Mouse (Mus musculus): ENCODE measurements at regions not wholly inside any gene's neighbourhood (a gene's known extent, or its start where the extent isn't known, plus 50 kb on each side); places are given as distances from the start of the nearest gene placed in this dataset.
"Not testable (repeated sequence)": the region's sequence is repeated elsewhere in the genome, so short reads cannot be mapped to it uniquely, and the experiment has no call there.

- no peak overlapping the region for H3K27ac ChIP-seq (ENCODE audit: low read depth, low read length)
- no peaks in the 10 kb centered on the region for H3K36me3 ChIP-seq (ENCODE audit: control insufficient read depth, insufficient read depth)
- no peaks in the 10 kb centered on the region for H3K27me3 ChIP-seq (replicated peaks; ENCODE audit: control insufficient read depth, insufficient read depth, low read length)
- no peak overlapping the region for H3K9ac ChIP-seq (ENCODE audit: low read depth, low read length)
- no peaks in the 10 kb centered on the region for H3K4me1 ChIP-seq (replicated peaks; ENCODE audit: control insufficient read depth, insufficient read depth, low read length)
- TF ChIP-seq CTCF (IDR thresholded peaks at IDR 0.05; ENCODE audit: low read depth) = no peak
- no peaks in the 10 kb centered on the region for H3K9me3 ChIP-seq (ENCODE audit: control insufficient read depth)
- H3K4me2 ChIP-seq (replicated peaks; ENCODE audit: low read depth) = no peak overlapping the region
- no peak overlapping the region for H3K4me3 ChIP-seq (ENCODE audit: low read depth, low read length)
- no peak for ATAC-seq
These were observed 1442.4 kb upstream of the Tacstd2 start for GRCm38 (mm10) chr6:68977959-68978358.

GRCm38 (mm10) chr6:68964012-68964411 lies 1428.4 kb upstream of the Tacstd2 start:
- H3K36me3 ChIP-seq (ENCODE audit: control insufficient read depth, insufficient read depth) = no peaks in the 10 kb centered on the region
- H3K4me1 ChIP-seq (replicated peaks; ENCODE audit: control insufficient read depth, insufficient read depth, low read length) = no peaks in the 10 kb centered on the region
- H3K27ac ChIP-seq (ENCODE audit: low read depth, low read length) = no peak overlapping the region
- H3K9ac ChIP-seq (ENCODE audit: low read depth, low read length) = no peak overlapping the region
- H3K9me3 ChIP-seq (ENCODE audit: control insufficient read depth) = no peaks in the 10 kb centered on the region
- no peak for ATAC-seq
- H3K4me3 ChIP-seq (ENCODE audit: low read depth, low read length) = no peak overlapping the region
- no peak overlapping the region for H3K4me2 ChIP-seq (replicated peaks; ENCODE audit: low read depth)
- peak; percentile 35; the same call in 1 of the 2 replicates for TF ChIP-seq CTCF (IDR thresholded peaks at IDR 0.05; ENCODE audit: low read depth)
- H3K27me3 ChIP-seq (replicated peaks; ENCODE audit: control insufficient read depth, insufficient read depth, low read length) = no peaks in the 10 kb centered on the region

DNA sequence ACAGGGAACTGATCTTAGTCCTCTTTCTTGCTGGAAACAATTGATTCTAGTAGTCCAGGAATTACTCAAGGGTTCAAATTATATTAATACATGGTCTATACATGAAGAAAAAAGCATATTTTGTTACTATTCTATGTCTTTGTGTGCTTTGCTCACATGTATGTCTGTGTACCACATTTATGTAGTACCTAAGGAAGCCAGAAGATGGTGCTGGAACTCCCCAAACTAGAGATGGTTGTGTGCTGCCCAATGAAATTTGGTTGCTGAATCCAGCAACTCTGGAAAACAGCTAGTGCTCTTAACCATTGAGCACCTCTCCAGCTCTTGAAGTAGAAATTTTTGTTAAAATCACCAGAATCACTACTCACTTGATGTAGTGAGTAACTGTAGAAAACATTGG lies 1402.5 kb upstream of the Tacstd2 start:
- ATAC-seq; H3K36me3 ChIP-seq (ENCODE audit: control insufficient read depth, insufficient read depth); H3K4me1 ChIP-seq (replicated peaks; ENCODE audit: control insufficient read depth, insufficient read depth, low read length); H3K4me3 ChIP-seq (ENCODE audit: low read depth, low read length); H3K4me2 ChIP-seq (replicated peaks; ENCODE audit: low read depth); H3K9me3 ChIP-seq (ENCODE audit: control insufficient read depth); H3K27ac ChIP-seq (ENCODE audit: low read depth, low read length); H3K27me3 ChIP-seq (replicated peaks; ENCODE audit: control insufficient read depth, insufficient read depth, low read length); H3K9ac ChIP-seq (ENCODE audit: low read depth, low read length): not testable (repeated sequence)
- peak; percentile 42 for TF ChIP-seq CTCF (IDR thresholded peaks at IDR 0.05; ENCODE audit: low read depth)

DNA sequence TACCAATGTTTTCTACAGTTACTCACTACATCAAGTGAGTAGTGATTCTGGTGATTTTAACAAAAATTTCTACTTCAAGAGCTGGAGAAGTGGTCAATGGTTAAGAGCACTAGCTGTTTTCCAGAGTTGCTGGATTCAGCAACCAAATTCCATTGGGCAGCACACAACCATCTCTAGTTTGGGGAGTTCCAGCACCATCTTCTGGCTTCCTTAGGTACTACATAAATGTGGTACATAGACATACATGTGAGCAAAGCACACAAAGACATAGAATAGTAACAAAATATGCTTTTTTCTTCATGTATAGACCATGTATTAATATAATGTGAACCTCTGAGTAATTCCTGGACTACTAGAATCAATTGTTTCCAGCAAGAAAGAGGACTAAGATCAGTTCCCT lies 1396.3 kb upstream of the Tacstd2 start:
- TF ChIP-seq CTCF (IDR thresholded peaks at IDR 0.05; ENCODE audit: low read depth) = peak; percentile 38
- H3K4me2 ChIP-seq (replicated peaks; ENCODE audit: low read depth); H3K9me3 ChIP-seq (ENCODE audit: control insufficient read depth); H3K4me1 ChIP-seq (replicated peaks; ENCODE audit: control insufficient read depth, insufficient read depth, low read length); ATAC-seq; H3K27me3 ChIP-seq (replicated peaks; ENCODE audit: control insufficient read depth, insufficient read depth, low read length); H3K36me3 ChIP-seq (ENCODE audit: control insufficient read depth, insufficient read depth); H3K9ac ChIP-seq (ENCODE audit: low read depth, low read length); H3K27ac ChIP-seq (ENCODE audit: low read depth, low read length); H3K4me3 ChIP-seq (ENCODE audit: low read depth, low read length): not testable (repeated sequence)

GRCm38 (mm10) chr6:68915536-68915935 lies 1379.9 kb upstream of the Tacstd2 start:
- no peak for TF ChIP-seq CTCF (IDR thresholded peaks at IDR 0.05; ENCODE audit: low read depth)
- H3K27ac ChIP-seq (ENCODE audit: low read depth, low read length) = no peak overlapping the region
- H3K9ac ChIP-seq (ENCODE audit: low read depth, low read length) = no peak overlapping the region
- no peak overlapping the region for H3K4me3 ChIP-seq (ENCODE audit: low read depth, low read length)
- H3K4me1 ChIP-seq (replicated peaks; ENCODE audit: control insufficient read depth, insufficient read depth, low read length) = no peaks in the 10 kb centered on the region
- no peaks in the 10 kb centered on the region for H3K27me3 ChIP-seq (replicated peaks; ENCODE audit: control insufficient read depth, insufficient read depth, low read length)
- no peak for ATAC-seq
- no peak overlapping the region for H3K4me2 ChIP-seq (replicated peaks; ENCODE audit: low read depth)
- H3K36me3 ChIP-seq (ENCODE audit: control insufficient read depth, insufficient read depth) = no peaks in the 10 kb centered on the region
- no peaks in the 10 kb centered on the region for H3K9me3 ChIP-seq (ENCODE audit: control insufficient read depth)

DNA sequence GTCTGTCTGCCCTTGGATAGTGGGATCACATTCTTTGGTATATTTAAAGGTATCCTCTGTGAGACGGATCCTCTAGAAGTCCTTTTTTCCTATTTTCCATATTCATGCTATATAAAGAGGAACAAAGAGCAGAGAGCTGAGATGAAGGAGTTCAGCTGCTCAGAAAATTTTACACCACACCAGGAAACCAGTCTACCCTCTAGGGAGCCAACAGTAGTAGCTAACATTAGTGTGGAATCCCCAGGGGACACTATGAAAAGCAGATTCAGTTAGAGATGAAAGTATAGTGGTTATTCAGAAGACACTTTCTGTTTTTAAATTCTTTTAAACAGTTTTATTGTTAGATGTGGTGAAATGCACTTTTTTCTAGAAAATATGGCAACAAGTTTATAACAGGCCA lies 1348.5 kb upstream of the Tacstd2 start:
- Histone ChIP-seq H3K4me3 (ENCODE audit: low read depth, low read length) (no peak overlapping the region), H3K36me3 (ENCODE audit: control insufficient read depth, insufficient read depth) (no peaks in the 10 kb centered on the region), H3K27ac (ENCODE audit: low read depth, low read length) (no peak overlapping the region), H3K9ac (ENCODE audit: low read depth, low read length) (no peak overlapping the region), H3K27me3 (replicated peaks; ENCODE audit: control insufficient read depth, insufficient read depth, low read length) (no peaks in the 10 kb centered on the region), H3K9me3 (ENCODE audit: control insufficient read depth) (no peaks in the 10 kb centered on the region), H3K4me2 (replicated peaks; ENCODE audit: low read depth) (no peak overlapping the region), H3K4me1 (replicated peaks; ENCODE audit: control insufficient read depth, insufficient read depth, low read length) (no peaks in the 10 kb centered on the region)
- TF ChIP-seq CTCF (IDR thresholded peaks at IDR 0.05; ENCODE audit: low read depth) = no peak
- 87% methylated on average over 1 of the region's 1 CpGs for WGBS
- no peak for ATAC-seq

- H3K27me3 ChIP-seq (replicated peaks; ENCODE audit: control insufficient read depth, insufficient read depth, low read length); ATAC-seq; H3K36me3 ChIP-seq (ENCODE audit: control insufficient read depth, insufficient read depth): not testable (repeated sequence)
These were observed 1317.2 kb upstream of the Tacstd2 start for GRCm38 (mm10) chr6:68852761-68853160.

More at GRCm38 (mm10) chr6:68852761-68853160, 1317.2 kb upstream of the Tacstd2 start:
- H3K9me3 ChIP-seq (ENCODE audit: control insufficient read depth); H3K4me2 ChIP-seq (replicated peaks; ENCODE audit: low read depth); H3K4me3 ChIP-seq (ENCODE audit: low read depth, low read length); H3K27ac ChIP-seq (ENCODE audit: low read depth, low read length); H3K9ac ChIP-seq (ENCODE audit: low read depth, low read length); H3K4me1 ChIP-seq (replicated peaks; ENCODE audit: control insufficient read depth, insufficient read depth, low read length): not testable (repeated sequence)
